In genomic region chr9:58092581-58093269, GRCm38 (mm10) we compare ENCODE assay signal across 9 mouse cellular contexts. TPM values are rescaled to one million over a fixed set of nuclear protein-coding genes. Genes with fewer than 3 reads are reported as not detected.
DNase-seq lines count a peak whose midpoint lies in the region; ATAC-seq lines count a peak whose summit lies in the region.
"Had no signal": no experiment of that assay in that cellular context is flagged by ENCODE, and none has a peak within 500 bp of the region (broad histone marks: within the 10 kb centered on the region; RNA-seq: fewer than 3 reads in every experiment).

No protein-coding gene starts in this region.

- no peak overlapping the region for H3K9ac ChIP-seq in kidney, embryonic 14.5 days (ENCODE audit: low read depth, low read length)
- H3K9ac ChIP-seq in hindbrain, embryonic 14.5 days = no peak overlapping the region
- H3K9ac ChIP-seq: neural tube, embryonic 12.5 days had no signal

- H3K4me3 ChIP-seq in kidney, embryonic 14.5 days (ENCODE audit: low read length) = no peak overlapping the region
- no peak overlapping the region for H3K4me3 ChIP-seq in hindbrain, embryonic 14.5 days (replicated peaks; ENCODE audit: low read length)
- H3K4me3 ChIP-seq: neural tube, embryonic 12.5 days had no signal

- H3K9me3 ChIP-seq in kidney, embryonic 14.5 days (ENCODE audit: control insufficient read depth, low read length) = no peaks in the 10 kb centered on the region
- H3K9me3 ChIP-seq in hindbrain, embryonic 14.5 days (ENCODE audit: control insufficient read depth, low read length) = no peaks in the 10 kb centered on the region
- H3K9me3 ChIP-seq: neural tube, embryonic 12.5 days had no signal

- peaks cover 5% of the 10 kb centered on the region; the same call in 1 of the 2 replicates for H3K4me1 ChIP-seq in kidney, embryonic 14.5 days (ENCODE audit: control insufficient read depth, insufficient read depth, low read length)
- H3K4me1 ChIP-seq in hindbrain, embryonic 14.5 days (replicated peaks; ENCODE audit: control insufficient read depth, insufficient read depth, low read length) = peaks cover 22% of the 10 kb centered on the region

- DNase-seq in kidney, adult 11 months = peak; percentile 63
- peak; percentile 65 to 89 for DNase-seq in adrenal gland, adult (ENCODE audit: inconsistent age in 2 of 2, low spot score in 1 of 2)
- peak; percentile 96 to 98 for DNase-seq in cerebellum, postnatal 10 days
- DNase-seq in hindbrain, embryonic 14.5 days (ENCODE audit: low spot score) = no peak
- DNase-seq in right cerebral cortex, postnatal 14 days = no peak
- DNase-seq in spleen, adult 18-20 months = no peak
- no peak for DNase-seq in thymus, postnatal 10 days (ENCODE audit: low spot score in 2 of 2)

- no peak overlapping the region for H3K27ac ChIP-seq in kidney, embryonic 14.5 days (ENCODE audit: low read depth, low read length)
- no peak overlapping the region for H3K27ac ChIP-seq in hindbrain, embryonic 14.5 days
- H3K27ac ChIP-seq: neural tube, embryonic 12.5 days had no signal

- H3K36me3 ChIP-seq in kidney, embryonic 14.5 days (ENCODE audit: control insufficient read depth, insufficient read depth, low read length) = no peaks in the 10 kb centered on the region
- H3K36me3 ChIP-seq in hindbrain, embryonic 14.5 days (replicated peaks; ENCODE audit: control insufficient read depth, insufficient read depth) = no peaks in the 10 kb centered on the region
- H3K36me3 ChIP-seq: neural tube, embryonic 12.5 days had no signal

- no peaks in the 10 kb centered on the region for H3K27me3 ChIP-seq in kidney, embryonic 14.5 days (ENCODE audit: control insufficient read depth, insufficient read depth, low read length)
- H3K27me3 ChIP-seq in hindbrain, embryonic 14.5 days (ENCODE audit: control insufficient read depth, insufficient read depth, low read length) = no peaks in the 10 kb centered on the region

- 76% methylated on average over 7 of the region's 7 CpGs for WGBS in kidney, embryonic 14.5 days
- 46% methylated on average over 7 of the region's 7 CpGs for WGBS in hindbrain, embryonic 14.5 days

- no peak for ATAC-seq in kidney, embryonic 14.5 days (ENCODE audit: low FRiP score, low TSS enrichment)
- ATAC-seq in hindbrain, embryonic 14.5 days (ENCODE audit: low FRiP score) = peak; percentile 50; the same call in 1 of the 2 replicates

- H3K4me2 ChIP-seq in kidney, embryonic 14.5 days (replicated peaks; ENCODE audit: low read depth, low read length) = no peak overlapping the region
- no peak overlapping the region for H3K4me2 ChIP-seq in hindbrain, embryonic 14.5 days (replicated peaks)
- H3K4me2 ChIP-seq: neural tube, embryonic 12.5 days had no signal

RNA-seq across cellular contexts. Expression of gene Ccdc33, which starts 25.9 kb away (rescaled TPM):
- 0.09 and 0.57 TPM in 2 replicates for polyA plus RNA-seq in kidney, embryonic 14.5 days (2014; fragmentation: Nextera tagmentation; extraction: Ambion mirVana)
- 0.13 and 0.43 TPM in 2 replicates for polyA plus RNA-seq in hindbrain, embryonic 14.5 days (2014; fragmentation: Nextera tagmentation; extraction: Ambion mirVana)

RNA-seq across cellular contexts. Expression of gene Stra6, which starts 29.1 kb away (rescaled TPM):
- 25.7 and 39.2 TPM in 2 replicates for polyA plus RNA-seq in kidney, embryonic 14.5 days (2014; fragmentation: Nextera tagmentation; extraction: Ambion mirVana)
- polyA plus RNA-seq in hindbrain, embryonic 14.5 days (2014; fragmentation: Nextera tagmentation; extraction: Ambion mirVana) = 18.1 and 22.1 TPM in 2 replicates

Comparison
In these comparisons a context has a peak if more than half of its experiments do, and no peak if none do; other contexts are left out.
1. DNase-seq: peak in kidney, adult 11 months (single experiment), adrenal gland, adult (2 of 2) and cerebellum, postnatal 10 days (2 of 2); none in hindbrain, embryonic 14.5 days (single experiment), right cerebral cortex, postnatal 14 days (single experiment), spleen, adult 18-20 months (0 of 2) and thymus, postnatal 10 days (0 of 2).